Mouse (Mus musculus) neural tube, embryonic 13.5 days (tissue): ENCODE measurements around the gene 2510009E07Rik. TPM values are rescaled to one million over a fixed set of nuclear protein-coding genes. Genes with fewer than 3 reads are reported as not detected.
"Not testable (repeated sequence)": the region's sequence is repeated elsewhere in the genome, so short reads cannot be mapped to it uniquely, and the experiment has no call there.

Source experiments
- ATAC-seq: fragments of 200-750 bp; cut with Nextera tagmentation; 2 replicates; pipeline ENCODE4 v1.8.0; 2017; ENCODE audit warnings: low read depth, mild to moderate bottlenecking, moderate TSS enrichment, moderate library complexity
- H3K27ac ChIP-seq: fragments of 300-500 bp; sonication (generic); replicated peaks from 2 replicates; pipeline ENCODE4 v1.5.1; 2015; ENCODE audit warnings: moderate library complexity, mild to moderate bottlenecking, inconsistent platforms
- H3K27me3 ChIP-seq: fragments of 300-500 bp; sonication (generic); 2 replicates; pipeline ENCODE4 v1.6.1; 2015; ENCODE audit warnings: mild to moderate bottlenecking, inconsistent platforms
- H3K36me3 ChIP-seq: fragments of 300-500 bp; sonication (generic); 2 replicates; pipeline ENCODE4 v1.6.1; 2015; ENCODE audit warnings: mild to moderate bottlenecking, inconsistent platforms
- H3K4me1 ChIP-seq: fragments of 300-500 bp; sonication (generic); replicated peaks from 2 replicates; pipeline ENCODE4 v1.6.1; 2015; ENCODE audit warnings: inconsistent platforms
- H3K4me2 ChIP-seq: fragments of 300-500 bp; sonication (generic); 2 replicates; pipeline ENCODE4 v1.6.1; 2015; ENCODE audit warnings: inconsistent platforms, mild to moderate bottlenecking, moderate library complexity
- H3K4me3 ChIP-seq: fragments of 300-500 bp; sonication (generic); 2 replicates; pipeline ENCODE4 v1.5.1; 2015; ENCODE audit warnings: mild to moderate bottlenecking, inconsistent platforms
- H3K9ac ChIP-seq: fragments of 300-500 bp; sonication (generic); 2 replicates; pipeline ENCODE4 v1.6.1; 2015; ENCODE audit warnings: moderate library complexity, mild to moderate bottlenecking, inconsistent platforms
- H3K9me3 ChIP-seq: fragments of 300-500 bp; sonication (generic); 2 replicates; pipeline ENCODE4 v1.6.1; 2016; ENCODE audit warnings: inconsistent platforms
- WGBS: fragments of 180-500 bp; shearing (Covaris S2); methylation state at CpG from one replicate; pipeline ENCODE4 v1.1.7; 2015; 5-methylcytosine and 5-hydroxymethylcytosine counted together
- polyA plus RNA-seq: library from polyadenylated mRNA; unstranded; fragments of >200 nt; fragmentation: Nextera tagmentation; extraction: Ambion mirVana; gene quantifications from 2 replicates; pipeline ENCODE4 v1.2.1, GENCODE M21; 2015

Gene 2510009E07Rik
- polyA plus RNA-seq, 1 experiment from 2014 or later, result 54.0 TPM

GRCm38 (mm10) chr16:21704691-21705090 lies 10.2 kb upstream of the 2510009E07Rik start:
- Histone ChIP-seq H3K36me3 (no peaks in the 10 kb centered on the region), H3K4me2 (no peak overlapping the region), H3K4me3 (no peak overlapping the region), H3K27me3 (no peaks in the 10 kb centered on the region), H3K9ac (no peak overlapping the region), H3K27ac (no peak overlapping the region), H3K9me3 (peaks cover 8% of the 10 kb centered on the region; the same call in 1 of the 2 replicates), H3K4me1 (0 out of 2 replicates have a peak, but pooled peaks cover 8% of the 10 kb centered on the region)
- ATAC-seq, result no peak
- WGBS, result 67% methylated on average over 5 of the region's 5 CpGs

- 0 out of 2 replicates have a peak overlapping the region, but pooled peaks have one; percentile 12 for H3K4me3 ChIP-seq
- peak; percentile 91 for ATAC-seq
Observed at GRCm38 (mm10) chr16:21702314-21702690, 7.8 kb upstream of the 2510009E07Rik start.

GRCm38 (mm10) chr16:21701611-21702313 lies 7.3 kb upstream of the 2510009E07Rik start:
- Histone ChIP-seq H3K4me3 (0 out of 2 replicates have a peak overlapping the region, but pooled peaks have one; percentile 12), H3K27me3 (no peaks in the 10 kb centered on the region)
- 11% methylated on average over 10 of the region's 10 CpGs for WGBS

More at GRCm38 (mm10) chr16:21702314-21702690, 7.8 kb upstream of the 2510009E07Rik start:
- Histone ChIP-seq H3K4me2 (peak overlapping the region; percentile 46), H3K9me3 (peaks cover 8% of the 10 kb centered on the region; the same call in 1 of the 2 replicates), H3K27me3 (no peaks in the 10 kb centered on the region), H3K36me3 (no peaks in the 10 kb centered on the region), H3K9ac (no peak overlapping the region), H3K27ac (peak overlapping the region; percentile 49; the same call in 1 of the 2 replicates), H3K4me1 (0 out of 2 replicates have a peak, but pooled peaks cover 8% of the 10 kb centered on the region)
- WGBS, result 6% methylated on average over 3 of the region's 3 CpGs

GRCm38 (mm10) chr16:21698136-21698535 lies 3.7 kb upstream of the 2510009E07Rik start:
- Histone ChIP-seq H3K4me2 (no peak overlapping the region), H3K9ac (no peak overlapping the region), H3K4me1 (peaks cover 27% of the 10 kb centered on the region), H3K9me3 (peaks cover 8% of the 10 kb centered on the region; the same call in 1 of the 2 replicates), H3K27me3 (no peaks in the 10 kb centered on the region), H3K4me3 (no peak overlapping the region), H3K27ac (no peak overlapping the region), H3K36me3 (no peaks in the 10 kb centered on the region)
- ATAC-seq, result no peak
- 77% methylated on average over 3 of the region's 3 CpGs for WGBS

More at GRCm38 (mm10) chr16:21701611-21702313, 7.3 kb upstream of the 2510009E07Rik start:
- Histone ChIP-seq H3K4me1 (0 out of 2 replicates have a peak, but pooled peaks cover 11% of the 10 kb centered on the region), H3K9me3 (peaks cover 8% of the 10 kb centered on the region; the same call in 1 of the 2 replicates), H3K27ac (peak overlapping the region; percentile 49; the same call in 1 of the 2 replicates), H3K36me3 (no peaks in the 10 kb centered on the region), H3K4me2 (peak overlapping the region; percentile 46), H3K9ac (no peak overlapping the region)
- peak; percentile 44; the same call in 1 of the 2 replicates for ATAC-seq

- ATAC-seq, result no peak
Observed at GRCm38 (mm10) chr16:21696946-21697345, 2.5 kb upstream of the 2510009E07Rik start.

GRCm38 (mm10) chr16:21695242-21695578 lies 745 bp upstream of the 2510009E07Rik start:
- Histone ChIP-seq H3K27me3 (no peaks in the 10 kb centered on the region), H3K36me3 (no peaks in the 10 kb centered on the region), H3K4me1 (peaks cover 48% of the 10 kb centered on the region), H3K4me2 (peak overlapping the region; percentile 84), H3K4me3 (peak overlapping the region; percentile 81), H3K27ac (peak overlapping the region; percentile 98), H3K9ac (peak overlapping the region; percentile 98), H3K9me3 (0 out of 2 replicates have a peak, but pooled peaks cover under 1% of the 10 kb centered on the region)
- 2% methylated on average over 12 of the region's 12 CpGs for WGBS
- ATAC-seq, result peak; percentile 69

More at GRCm38 (mm10) chr16:21696946-21697345, 2.5 kb upstream of the 2510009E07Rik start:
- 0 out of 2 replicates have a peak overlapping the region, but pooled peaks have one; percentile 14 for H3K27ac ChIP-seq
- peaks cover 35% of the 10 kb centered on the region for H3K4me1 ChIP-seq
- 44% methylated on average over 9 of the region's 9 CpGs for WGBS
- no peak overlapping the region for H3K9ac ChIP-seq
- no peaks in the 10 kb centered on the region for H3K27me3 ChIP-seq
- H3K4me2 ChIP-seq, result no peak overlapping the region
- peaks cover 8% of the 10 kb centered on the region; the same call in 1 of the 2 replicates for H3K9me3 ChIP-seq
- no peaks in the 10 kb centered on the region for H3K36me3 ChIP-seq
- H3K4me3 ChIP-seq, result no peak overlapping the region

GRCm38 (mm10) chr16:21693981-21694462 lies 443 bp downstream of the 2510009E07Rik start:
- WGBS, result under 1% methylated on average over 41 of the region's 45 CpGs
- Histone ChIP-seq H3K4me2 (peak overlapping the region; percentile 84), H3K27ac (peak overlapping the region; percentile 98), H3K9ac (peak overlapping the region; percentile 98), H3K27me3 (no peaks in the 10 kb centered on the region), H3K4me3 (peak overlapping the region; percentile 81), H3K4me1 (peaks cover 52% of the 10 kb centered on the region), H3K9me3 (no peaks in the 10 kb centered on the region), H3K36me3 (0 out of 2 replicates have a peak, but pooled peaks cover 4% of the 10 kb centered on the region)
- peak; percentile 75 for ATAC-seq

GRCm38 (mm10) chr16:21690216-21690755 lies 4.2 kb downstream of the 2510009E07Rik start:
- Histone ChIP-seq H3K27me3 (no peaks in the 10 kb centered on the region), H3K4me1 (peaks cover 42% of the 10 kb centered on the region), H3K4me3 (no peak overlapping the region), H3K27ac (no peak overlapping the region), H3K36me3 (peaks cover 29% of the 10 kb centered on the region), H3K9me3 (peaks cover 8% of the 10 kb centered on the region), H3K9ac (no peak overlapping the region; the same call in 1 of the 2 replicates), H3K4me2 (no peak overlapping the region)
- ATAC-seq, result no peak
- 30% methylated on average over 5 of the region's 5 CpGs for WGBS

- Histone ChIP-seq H3K9ac (no peak overlapping the region), H3K4me2 (no peak overlapping the region), H3K4me3 (no peak overlapping the region), H3K27ac (no peak overlapping the region), H3K4me1 (peaks cover 39% of the 10 kb centered on the region), H3K27me3 (no peaks in the 10 kb centered on the region), H3K9me3 (peaks cover 10% of the 10 kb centered on the region), H3K36me3 (peaks cover 32% of the 10 kb centered on the region)
- WGBS, result 90% methylated on average over 5 of the region's 5 CpGs
- no peak for ATAC-seq
Observed at GRCm38 (mm10) chr16:21689141-21689540, 5.3 kb downstream of the 2510009E07Rik start.

DNA sequence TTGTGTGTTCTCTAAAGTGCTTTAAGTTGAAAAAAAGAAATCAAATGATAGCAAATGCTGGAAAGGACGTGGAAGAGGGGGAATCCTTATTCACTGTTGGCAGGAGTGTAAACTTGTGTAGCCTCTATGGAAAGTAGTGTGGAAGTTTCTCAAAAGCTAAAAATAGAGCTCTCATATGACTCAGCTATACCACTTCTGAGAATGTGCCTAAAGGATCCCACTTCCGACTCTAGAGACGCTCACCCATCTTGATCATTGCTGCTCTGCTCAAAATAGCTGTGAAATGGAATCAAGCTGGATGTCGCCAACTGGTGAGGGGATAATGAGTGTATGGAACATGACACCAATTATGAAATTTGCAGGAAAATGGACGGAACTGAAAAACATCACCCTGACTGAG lies 7.1 kb downstream of the 2510009E07Rik start:
- peaks cover 18% of the 10 kb centered on the region for H3K9me3 ChIP-seq
- H3K4me2 ChIP-seq, result no peak overlapping the region
- no peak overlapping the region for H3K9ac ChIP-seq
- H3K36me3 ChIP-seq, result peaks cover 45% of the 10 kb centered on the region
- no peaks in the 10 kb centered on the region for H3K27me3 ChIP-seq
- no peak for ATAC-seq
- no peak overlapping the region for H3K27ac ChIP-seq
- H3K4me1 ChIP-seq, result peaks cover 26% of the 10 kb centered on the region
- H3K4me3 ChIP-seq, result no peak overlapping the region
- WGBS, result 94% methylated on average over 5 of the region's 5 CpGs

DNA sequence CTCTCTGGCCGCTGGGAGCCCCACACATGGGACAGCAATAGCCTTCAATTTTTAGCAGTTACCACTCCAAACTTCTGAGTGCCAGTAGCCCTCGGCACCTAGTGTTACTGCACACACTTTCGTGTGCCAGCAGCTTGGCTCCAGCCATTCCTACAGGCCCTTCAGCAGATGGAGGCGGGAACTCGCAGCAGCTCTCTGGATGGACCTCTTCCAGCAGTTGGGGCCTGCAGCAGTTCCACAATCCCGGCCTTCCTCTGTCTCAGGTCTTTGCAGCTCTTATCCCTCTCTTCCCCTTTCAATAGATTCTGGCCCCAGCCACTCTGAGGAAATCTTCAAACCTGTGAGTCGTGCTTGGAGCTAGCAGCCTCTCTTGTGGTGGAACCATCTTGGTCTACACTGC lies 17.7 kb downstream of the 2510009E07Rik start:
- ATAC-seq, result no peak
- Histone ChIP-seq H3K27ac (no peak overlapping the region), H3K4me3 (no peak overlapping the region), H3K4me1 (0 out of 2 replicates have a peak, but pooled peaks cover 2% of the 10 kb centered on the region), H3K36me3 (peaks cover 21% of the 10 kb centered on the region), H3K9me3 (no peaks in the 10 kb centered on the region), H3K4me2 (no peak overlapping the region), H3K9ac (no peak overlapping the region), H3K27me3 (no peaks in the 10 kb centered on the region)
- WGBS, result 94% methylated on average over 7 of the region's 7 CpGs

GRCm38 (mm10) chr16:21673651-21674050 lies 20.8 kb downstream of the 2510009E07Rik start:
- not testable (repeated sequence) for H3K9me3 ChIP-seq, H3K4me3 ChIP-seq, H3K4me1 ChIP-seq, H3K27me3 ChIP-seq, H3K4me2 ChIP-seq, H3K9ac ChIP-seq, ATAC-seq, H3K27ac ChIP-seq
- H3K36me3 ChIP-seq, result peaks cover 21% of the 10 kb centered on the region
- 98% methylated on average over 1 of the region's 1 CpGs for WGBS
